Mouse (Mus musculus) hindbrain, embryonic 10.5 days (tissue): ENCODE measurements around the gene BC029722. TPM values are rescaled to one million over a fixed set of nuclear protein-coding genes. Genes with fewer than 3 reads are reported as not detected.
A peak's percentile ranks its signal among the peaks of the same experiment; 100 is the strongest.
"Not testable (repeated sequence)": the region's sequence is repeated elsewhere in the genome, so short reads cannot be mapped to it uniquely, and the experiment has no call there.

Source experiments
- DNase-seq: peaks from one replicate; pipeline ENCODE4 v3.0.0-alpha.2; 2017; ENCODE audit warnings: low spot score
- H3K27ac ChIP-seq: fragments of 300-500 bp; sonication (generic); 2 replicates; pipeline ENCODE4 v1.5.1; 2016; ENCODE audit warnings: mild to moderate bottlenecking, moderate library complexity
- H3K27me3 ChIP-seq: fragments of 300-500 bp; sonication (generic); 2 replicates; pipeline ENCODE4 v1.6.1; 2016; ENCODE audit warnings: mild to moderate bottlenecking; ENCODE audit not compliant: poor library complexity, insufficient read depth, severe bottlenecking
- H3K36me3 ChIP-seq: fragments of 300-500 bp; sonication (generic); 2 replicates; pipeline ENCODE4 v1.6.1; 2016; ENCODE audit warnings: mild to moderate bottlenecking, moderate library complexity
- H3K4me1 ChIP-seq: fragments of 300-500 bp; sonication (generic); replicated peaks from 2 replicates; pipeline ENCODE4 v1.6.1; 2016; ENCODE audit warnings: mild to moderate bottlenecking
- H3K4me3 ChIP-seq: fragments of 300-500 bp; sonication (generic); 2 replicates; pipeline ENCODE4 v1.5.1; 2016; ENCODE audit warnings: mild to moderate bottlenecking, moderate library complexity
- H3K9me3 ChIP-seq: fragments of 300-500 bp; sonication (generic); 2 replicates; pipeline ENCODE4 v1.6.1; 2016; ENCODE audit warnings: mild to moderate bottlenecking, moderate library complexity
- whole genome bisulfite sequencing: fragments of 180-500 bp; shearing (Covaris S2); methylation state at CpG from one replicate; pipeline ENCODE4 v1.1.7; 2016; 5-methylcytosine and 5-hydroxymethylcytosine counted together
- polyA plus RNA-seq: library from polyadenylated mRNA; unstranded; fragments of >200 nt; fragmentation: Nextera tagmentation; extraction: Ambion mirVana; gene quantifications from 2 replicates; pipeline ENCODE4 v1.2.1, GENCODE M21; 2016

The BC029722 gene
- polyA plus RNA-seq, 1 experiment from 2014 or later, result 16.0 TPM

- H3K27ac ChIP-seq, result peak within 1 kb of the TSS; percentile 46; the same call in 1 of the 2 replicates
- H3K9me3 ChIP-seq, result no peaks in the 10 kb centered on the region
- 65% methylated on average over 9 of the region's 9 CpGs for WGBS
- H3K4me3 ChIP-seq, result no peak within 1 kb of the TSS
- H3K27me3 ChIP-seq, result 0 out of 2 replicates have a peak, but pooled peaks cover 4% of the 10 kb centered on the region
- DNase-seq, result no peak
- H3K36me3 ChIP-seq, result no peaks in the 10 kb centered on the region
- H3K4me1 ChIP-seq, result peaks cover 3% of the 10 kb centered on the region; the same call in 1 of the 2 replicates
These were observed 15.5 kb upstream of the BC029722 start, which contains the start of gene Fam83c for GRCm38 (mm10) chr2:155834732-155835131. TSS of gene Fam83c (minus strand) at chr2:155834854.

- H3K4me3 ChIP-seq, H3K36me3 ChIP-seq, H3K27me3 ChIP-seq, H3K9me3 ChIP-seq, DNase-seq, H3K27ac ChIP-seq: not testable (repeated sequence)
- WGBS, result 77% methylated on average over 1 of the region's 1 CpGs
- peaks cover 12% of the 10 kb centered on the region for H3K4me1 ChIP-seq
These were observed 12.9 kb upstream of the BC029722 start for GRCm38 (mm10) chr2:155832087-155832486.

- no peak for DNase-seq
- WGBS, result 61% methylated on average over 9 of the region's 9 CpGs
- no peak overlapping the region for H3K4me3 ChIP-seq
These were observed 12.1 kb upstream of the BC029722 start for GRCm38 (mm10) chr2:155831302-155831701.

GRCm38 (mm10) chr2:155830841-155831240 is 11.6 kb upstream of the BC029722 start:
- H3K36me3 ChIP-seq, result no peaks in the 10 kb centered on the region
- no peak overlapping the region for H3K27ac ChIP-seq
- 91% methylated on average over 8 of the region's 8 CpGs for WGBS
- no peak for DNase-seq
- H3K27me3 ChIP-seq, result 0 out of 2 replicates have a peak, but pooled peaks cover 4% of the 10 kb centered on the region
- H3K4me3 ChIP-seq, result no peak overlapping the region
- no peaks in the 10 kb centered on the region for H3K9me3 ChIP-seq
- H3K4me1 ChIP-seq, result peaks cover 17% of the 10 kb centered on the region

More at GRCm38 (mm10) chr2:155831302-155831701, 12.1 kb upstream of the BC029722 start:
- H3K4me1 ChIP-seq, result peaks cover 15% of the 10 kb centered on the region
- no peaks in the 10 kb centered on the region for H3K36me3 ChIP-seq
- no peak overlapping the region for H3K27ac ChIP-seq
- H3K27me3 ChIP-seq, result 0 out of 2 replicates have a peak, but pooled peaks cover 4% of the 10 kb centered on the region
- H3K9me3 ChIP-seq, result no peaks in the 10 kb centered on the region

GRCm38 (mm10) chr2:155826630-155827424 is 7.6 kb upstream of the BC029722 start, which contains the start of gene Eif6:
TSS of gene Eif6 (minus strand) at chr2:155826925.
- Histone ChIP-seq H3K27ac (peak within 1 kb of the TSS; percentile 89), H3K27me3 (no peaks in the 10 kb centered on the region), H3K4me3 (peak within 1 kb of the TSS; percentile 95), H3K4me1 (peaks cover 22% of the 10 kb centered on the region), H3K9me3 (no peaks in the 10 kb centered on the region), H3K36me3 (peaks cover 23% of the 10 kb centered on the region)
- peak; percentile 92 for DNase-seq
- 3% methylated on average over 27 of the region's 27 CpGs for WGBS

- peaks cover 30% of the 10 kb centered on the region for H3K36me3 ChIP-seq
- no peaks in the 10 kb centered on the region for H3K9me3 ChIP-seq
- H3K4me3 ChIP-seq, result peak overlapping the region; percentile 95
- peak overlapping the region; percentile 89 for H3K27ac ChIP-seq
- DNase-seq, result peak; percentile 18
- 2% methylated on average over 52 of the region's 52 CpGs for WGBS
- H3K27me3 ChIP-seq, result no peaks in the 10 kb centered on the region
- H3K4me1 ChIP-seq, result peaks cover 22% of the 10 kb centered on the region
These were observed 6.8 kb upstream of the BC029722 start for GRCm38 (mm10) chr2:155825904-155826629.

GRCm38 (mm10) chr2:155823722-155824121 is 4.5 kb upstream of the BC029722 start:
- no peak overlapping the region for H3K4me3 ChIP-seq
- peaks cover 36% of the 10 kb centered on the region for H3K4me1 ChIP-seq
- no peak for DNase-seq
- H3K9me3 ChIP-seq, result no peaks in the 10 kb centered on the region
- H3K27ac ChIP-seq, result no peak overlapping the region
- peaks cover 48% of the 10 kb centered on the region for H3K36me3 ChIP-seq
- WGBS, result 96% methylated on average over 8 of the region's 8 CpGs
- H3K27me3 ChIP-seq, result no peaks in the 10 kb centered on the region

GRCm38 (mm10) chr2:155820779-155821178 is 1.6 kb upstream of the BC029722 start:
- WGBS, result 93% methylated on average over 5 of the region's 5 CpGs
- peaks cover 48% of the 10 kb centered on the region for H3K36me3 ChIP-seq
- DNase-seq, result no peak

GRCm38 (mm10) chr2:155819449-155820251 is 424 bp upstream of the BC029722 start:
- Histone ChIP-seq H3K4me3 (peak overlapping the region; percentile 73), H3K27me3 (no peaks in the 10 kb centered on the region), H3K27ac (peak overlapping the region; percentile 89), H3K4me1 (peaks cover 37% of the 10 kb centered on the region), H3K9me3 (no peaks in the 10 kb centered on the region), H3K36me3 (peaks cover 48% of the 10 kb centered on the region)
- 70% methylated on average over 6 of the region's 6 CpGs for WGBS
- DNase-seq, result no peak

More at GRCm38 (mm10) chr2:155820779-155821178, 1.6 kb upstream of the BC029722 start:
- Histone ChIP-seq H3K4me1 (peaks cover 44% of the 10 kb centered on the region), H3K27ac (no peak overlapping the region), H3K9me3 (no peaks in the 10 kb centered on the region), H3K27me3 (no peaks in the 10 kb centered on the region), H3K4me3 (no peak overlapping the region)

- no peaks in the 10 kb centered on the region for H3K9me3 ChIP-seq
- H3K4me1 ChIP-seq, result peaks cover 44% of the 10 kb centered on the region
- WGBS, result 3% methylated on average over 37 of the region's 37 CpGs
- H3K4me3 ChIP-seq, result peak overlapping the region; percentile 73
- peak; percentile 91 for DNase-seq
- H3K27me3 ChIP-seq, result no peaks in the 10 kb centered on the region
- peak overlapping the region; percentile 89 for H3K27ac ChIP-seq
- H3K36me3 ChIP-seq, result peaks cover 44% of the 10 kb centered on the region
These were observed 432 bp downstream of the BC029722 start for GRCm38 (mm10) chr2:155818596-155819391.

- Histone ChIP-seq H3K36me3 (peaks cover 32% of the 10 kb centered on the region), H3K27ac (no peak overlapping the region), H3K27me3 (no peaks in the 10 kb centered on the region), H3K9me3 (no peaks in the 10 kb centered on the region), H3K4me3 (peak overlapping the region; percentile 73), H3K4me1 (peaks cover 44% of the 10 kb centered on the region)
- no peak for DNase-seq
- 80% methylated on average over 10 of the region's 10 CpGs for WGBS
These were observed 1.7 kb downstream of the BC029722 start for GRCm38 (mm10) chr2:155817301-155818245.
